Mouse (Mus musculus): ENCODE measurements at regions not wholly inside any gene's neighbourhood (a gene's known extent, or its start where the extent isn't known, plus 50 kb on each side); places are given as distances from the start of the nearest gene placed in this dataset.

GRCm38 (mm10) chr4:64228341-64228740, 181.5 kb upstream of the Tnc start:
- Histone ChIP-seq H3K4me1 (ENCODE audit: control insufficient read depth, insufficient read depth, low read length) (no peaks in the 10 kb centered on the region), H3K4me3 (ENCODE audit: insufficient read depth, low read depth, low read length) (no peak overlapping the region), H3K79me2 (ENCODE audit: control insufficient read depth, insufficient read depth, low read length) (no peaks in the 10 kb centered on the region), H3K9ac (ENCODE audit: low read depth, low read length) (no peak overlapping the region), H3K36me3 (ENCODE audit: control insufficient read depth, insufficient read depth, low read length) (no peaks in the 10 kb centered on the region), H3K27me3 (ENCODE audit: control insufficient read depth, insufficient read depth, low read length) (no peaks in the 10 kb centered on the region), H3K27ac (replicated peaks; ENCODE audit: insufficient read depth, low read depth, low read length) (no peak overlapping the region)
- no peak for DNase-seq (ENCODE audit: extremely low read depth, low read depth, low spot score)
- WGBS = 80% methylated on average over 3 of the region's 3 CpGs
- TF ChIP-seq POLR2A (IDR thresholded peaks at IDR 0.05; ENCODE audit: extremely low read depth, insufficient read depth, low read length) (no peak), CTCF (IDR thresholded peaks at IDR 0.05; ENCODE audit: low read depth, low read length) (no peak)

- Histone ChIP-seq H3K4me3 (ENCODE audit: insufficient read depth, low read depth, low read length) (no peak overlapping the region), H3K4me1 (ENCODE audit: control insufficient read depth, insufficient read depth, low read length) (no peaks in the 10 kb centered on the region), H3K9ac (ENCODE audit: low read depth, low read length) (no peak overlapping the region), H3K36me3 (ENCODE audit: control insufficient read depth, insufficient read depth, low read length) (no peaks in the 10 kb centered on the region), H3K79me2 (ENCODE audit: control insufficient read depth, insufficient read depth, low read length) (no peaks in the 10 kb centered on the region), H3K27me3 (ENCODE audit: control insufficient read depth, insufficient read depth, low read length) (no peaks in the 10 kb centered on the region), H3K27ac (replicated peaks; ENCODE audit: insufficient read depth, low read depth, low read length) (no peak overlapping the region)
- no peak for DNase-seq (ENCODE audit: extremely low read depth, low read depth, low spot score)
- TF ChIP-seq POLR2A (IDR thresholded peaks at IDR 0.05; ENCODE audit: extremely low read depth, insufficient read depth, low read length) = no peak
- TF ChIP-seq CTCF (IDR thresholded peaks at IDR 0.05; ENCODE audit: low read depth, low read length) = no peak
Measured at GRCm38 (mm10) chr4:64226635-64227034, 179.8 kb upstream of the Tnc start.

DNA sequence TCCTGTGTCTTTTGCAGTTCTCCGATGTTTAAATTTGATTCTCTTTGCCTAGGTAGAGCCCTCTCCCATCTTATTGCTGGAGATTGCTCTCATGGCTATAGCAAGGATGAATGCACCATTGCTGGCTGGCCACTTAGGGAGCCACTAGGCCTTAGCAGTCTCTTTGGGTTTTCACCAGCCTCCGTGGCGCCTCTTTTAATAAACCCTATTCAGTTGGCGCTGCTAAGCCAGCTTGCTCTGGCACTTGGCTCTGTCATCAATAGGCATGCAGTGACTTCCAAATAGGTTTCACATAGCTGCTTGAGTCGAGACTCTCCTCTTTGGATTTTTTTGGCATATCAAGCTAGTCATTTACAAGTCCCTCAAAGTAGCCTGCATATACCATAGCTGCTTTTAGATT, 178.1 kb upstream of the Tnc start:
- Histone ChIP-seq H3K9ac (ENCODE audit: low read depth, low read length) (no peak overlapping the region), H3K27me3 (ENCODE audit: control insufficient read depth, insufficient read depth, low read length) (no peaks in the 10 kb centered on the region), H3K4me1 (ENCODE audit: control insufficient read depth, insufficient read depth, low read length) (no peaks in the 10 kb centered on the region), H3K36me3 (ENCODE audit: control insufficient read depth, insufficient read depth, low read length) (no peaks in the 10 kb centered on the region), H3K79me2 (ENCODE audit: control insufficient read depth, insufficient read depth, low read length) (no peaks in the 10 kb centered on the region), H3K4me3 (ENCODE audit: insufficient read depth, low read depth, low read length) (no peak overlapping the region), H3K27ac (replicated peaks; ENCODE audit: insufficient read depth, low read depth, low read length) (no peak overlapping the region)
- TF ChIP-seq CTCF (IDR thresholded peaks at IDR 0.05; ENCODE audit: low read depth, low read length) = no peak
- no peak for TF ChIP-seq POLR2A (IDR thresholded peaks at IDR 0.05; ENCODE audit: extremely low read depth, insufficient read depth, low read length)
- 88% methylated on average over 5 of the region's 5 CpGs for WGBS
- DNase-seq (ENCODE audit: extremely low read depth, low read depth, low spot score) = no peak

GRCm38 (mm10) chr4:64219802-64220201, 173.0 kb upstream of the Tnc start:
- Histone ChIP-seq H3K27me3 (ENCODE audit: control insufficient read depth, insufficient read depth, low read length) (no peaks in the 10 kb centered on the region), H3K4me1 (ENCODE audit: control insufficient read depth, insufficient read depth, low read length) (no peaks in the 10 kb centered on the region), H3K79me2 (ENCODE audit: control insufficient read depth, insufficient read depth, low read length) (no peaks in the 10 kb centered on the region), H3K9ac (ENCODE audit: low read depth, low read length) (no peak overlapping the region), H3K27ac (replicated peaks; ENCODE audit: insufficient read depth, low read depth, low read length) (no peak overlapping the region), H3K36me3 (ENCODE audit: control insufficient read depth, insufficient read depth, low read length) (no peaks in the 10 kb centered on the region), H3K4me3 (ENCODE audit: insufficient read depth, low read depth, low read length) (no peak overlapping the region)
- no peak for DNase-seq (ENCODE audit: extremely low read depth, low read depth, low spot score)
- 69% methylated on average over 2 of the region's 2 CpGs for WGBS
- TF ChIP-seq CTCF (IDR thresholded peaks at IDR 0.05; ENCODE audit: low read depth, low read length) = no peak
- TF ChIP-seq POLR2A (IDR thresholded peaks at IDR 0.05; ENCODE audit: extremely low read depth, insufficient read depth, low read length) = no peak

GRCm38 (mm10) chr4:64207118-64207868, 160.5 kb upstream of the Tnc start:
- TF ChIP-seq CTCF (IDR thresholded peaks at IDR 0.05; ENCODE audit: low read depth, low read length) = no peak
- no peak for TF ChIP-seq POLR2A (IDR thresholded peaks at IDR 0.05; ENCODE audit: extremely low read depth, insufficient read depth, low read length)
- Histone ChIP-seq H3K4me3 (ENCODE audit: insufficient read depth, low read depth, low read length) (no peak overlapping the region), H3K36me3 (ENCODE audit: control insufficient read depth, insufficient read depth, low read length) (no peaks in the 10 kb centered on the region), H3K79me2 (ENCODE audit: control insufficient read depth, insufficient read depth, low read length) (no peaks in the 10 kb centered on the region), H3K9ac (ENCODE audit: low read depth, low read length) (no peak overlapping the region), H3K27ac (replicated peaks; ENCODE audit: insufficient read depth, low read depth, low read length) (no peak overlapping the region), H3K4me1 (ENCODE audit: control insufficient read depth, insufficient read depth, low read length) (no peaks in the 10 kb centered on the region), H3K27me3 (ENCODE audit: control insufficient read depth, insufficient read depth, low read length) (no peaks in the 10 kb centered on the region)
- 59% methylated on average over 8 of the region's 8 CpGs for WGBS
- DNase-seq (ENCODE audit: extremely low read depth, low read depth, low spot score) = no peak

DNA sequence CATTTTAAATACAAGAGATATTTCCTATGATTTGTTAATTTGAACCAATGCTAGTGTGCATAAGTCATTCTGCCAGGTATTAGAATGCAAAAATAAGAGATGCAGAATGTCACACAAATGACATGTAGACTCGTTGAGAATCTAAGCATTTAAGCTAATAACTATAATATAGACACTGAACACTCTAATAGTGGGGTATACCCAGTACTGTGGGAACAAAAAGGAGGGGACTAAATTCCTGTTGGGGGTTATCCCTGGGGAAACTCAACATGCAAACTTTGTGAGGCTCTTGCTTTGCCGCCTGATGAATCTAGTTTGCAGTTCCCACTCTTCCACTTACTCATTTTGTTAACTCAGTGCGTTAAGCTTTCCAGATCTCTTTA, 154.0 kb upstream of the Tnc start:
- TF ChIP-seq CTCF (IDR thresholded peaks at IDR 0.05; ENCODE audit: low read depth, low read length) = no peak
- TF ChIP-seq POLR2A (IDR thresholded peaks at IDR 0.05; ENCODE audit: extremely low read depth, insufficient read depth, low read length) = no peak
- 83% methylated on average over 3 of the region's 3 CpGs for WGBS
- DNase-seq (ENCODE audit: extremely low read depth, low read depth, low spot score) = no peak
- H3K79me2 ChIP-seq (ENCODE audit: control insufficient read depth, insufficient read depth, low read length) = no peaks in the 10 kb centered on the region
- no peaks in the 10 kb centered on the region for H3K4me1 ChIP-seq (ENCODE audit: control insufficient read depth, insufficient read depth, low read length)
- H3K36me3 ChIP-seq (ENCODE audit: control insufficient read depth, insufficient read depth, low read length) = no peaks in the 10 kb centered on the region
- no peak overlapping the region for H3K4me3 ChIP-seq (ENCODE audit: insufficient read depth, low read depth, low read length)
- H3K9ac ChIP-seq (ENCODE audit: low read depth, low read length) = no peak overlapping the region
- no peaks in the 10 kb centered on the region for H3K27me3 ChIP-seq (ENCODE audit: control insufficient read depth, insufficient read depth, low read length)
- H3K27ac ChIP-seq (replicated peaks; ENCODE audit: insufficient read depth, low read depth, low read length) = no peak overlapping the region
